Mouse (Mus musculus): ENCODE measurements around the gene Tcf19.
"Not testable (repeated sequence)": the region's sequence is repeated elsewhere in the genome, so short reads cannot be mapped to it uniquely, and the experiment has no call there.

Gene Tcf19

DNA sequence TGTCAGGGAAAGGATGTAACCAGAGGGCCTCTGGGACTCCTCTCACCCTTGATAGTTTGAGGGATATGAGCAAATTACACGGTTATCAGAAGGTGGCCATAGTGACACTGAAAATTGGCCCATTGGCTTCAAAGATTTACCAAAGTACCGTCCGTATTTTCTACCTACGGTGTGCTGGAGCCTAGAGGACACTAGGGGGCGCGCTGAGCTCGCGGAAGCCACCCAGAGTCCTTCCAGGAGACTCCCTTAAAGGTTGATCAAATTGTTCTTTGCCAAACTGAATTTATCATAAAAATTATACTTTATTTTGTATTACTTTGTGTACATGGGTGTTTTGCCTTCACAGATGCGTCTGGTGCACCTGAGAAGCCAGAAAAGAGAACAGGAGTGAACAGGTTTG is 32.6 kb downstream of the Tcf19 start:
- peak; percentile 56 for DNase-seq (ENCODE audit: low spot score)

DNA sequence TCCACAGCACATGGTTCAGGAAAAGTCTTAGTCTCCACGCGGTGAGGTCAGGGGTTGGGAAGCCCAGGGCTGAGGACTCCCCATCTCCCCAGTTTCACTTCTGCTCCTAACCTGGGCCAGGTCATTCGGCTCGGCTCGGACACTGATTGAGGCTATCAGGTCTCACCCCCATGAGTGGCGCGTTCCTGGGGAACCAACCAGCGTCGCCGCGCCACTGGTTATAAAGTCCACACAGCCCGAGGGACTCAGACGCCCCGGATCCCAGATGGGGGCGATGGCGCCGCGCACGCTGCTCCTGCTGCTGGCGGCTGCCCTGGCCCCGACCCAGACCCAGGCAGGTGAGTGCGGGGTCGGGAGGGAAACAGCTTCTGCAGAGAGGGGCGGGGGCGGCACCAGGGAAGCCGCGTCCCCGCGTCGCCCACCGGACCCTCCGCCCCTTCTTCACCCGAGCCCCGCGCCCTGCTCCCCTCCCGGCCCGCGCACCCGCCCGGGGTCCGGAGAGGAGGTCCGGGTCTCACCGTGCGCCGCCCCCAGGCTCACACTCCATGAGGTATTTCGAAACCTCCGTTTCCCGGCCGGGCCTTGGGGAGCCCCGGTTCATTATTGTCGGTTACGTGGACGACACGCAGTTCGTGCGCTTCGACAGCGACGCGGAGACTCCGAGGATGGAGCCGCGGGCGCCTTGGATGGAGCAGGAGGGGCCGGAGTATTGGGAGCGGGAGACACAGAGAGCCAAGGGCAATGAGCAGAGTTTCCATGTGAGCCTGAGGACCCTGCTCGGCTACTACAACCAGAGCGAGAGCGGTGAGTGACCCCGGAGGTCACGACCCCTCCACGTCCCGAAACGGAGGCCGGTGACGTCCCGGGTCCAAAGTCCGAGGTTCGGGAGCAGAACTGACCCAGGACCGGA is 46.5 kb downstream of the Tcf19 start, which contains the start of gene H2-Q10:
TSS of gene H2-Q10 (plus strand) at position 248 of the 910 bp plus-strand sequence.
- DNase-seq (ENCODE audit: low spot score): no peak

DNA sequence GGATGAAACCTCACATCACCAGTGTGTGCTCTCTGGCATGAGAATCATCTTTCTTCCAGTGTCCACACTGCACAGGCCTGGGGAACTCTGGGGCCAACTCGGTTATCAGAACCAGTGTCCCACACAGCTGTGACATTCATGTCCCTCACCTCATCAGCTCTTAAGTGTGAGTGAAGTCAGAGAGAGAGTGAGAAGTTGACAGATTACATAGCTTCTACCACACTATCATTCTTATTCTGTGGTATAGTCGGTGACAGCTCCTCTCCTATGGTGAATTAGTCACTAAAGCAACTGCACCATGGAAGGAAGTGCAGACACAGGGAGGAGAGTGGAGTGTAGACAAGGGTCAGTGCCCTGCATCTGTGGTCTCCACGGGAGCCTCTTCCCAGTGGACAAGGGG is 47.7 kb downstream of the Tcf19 start:
- DNase-seq (ENCODE audit: low spot score): not testable (repeated sequence)

DNA sequence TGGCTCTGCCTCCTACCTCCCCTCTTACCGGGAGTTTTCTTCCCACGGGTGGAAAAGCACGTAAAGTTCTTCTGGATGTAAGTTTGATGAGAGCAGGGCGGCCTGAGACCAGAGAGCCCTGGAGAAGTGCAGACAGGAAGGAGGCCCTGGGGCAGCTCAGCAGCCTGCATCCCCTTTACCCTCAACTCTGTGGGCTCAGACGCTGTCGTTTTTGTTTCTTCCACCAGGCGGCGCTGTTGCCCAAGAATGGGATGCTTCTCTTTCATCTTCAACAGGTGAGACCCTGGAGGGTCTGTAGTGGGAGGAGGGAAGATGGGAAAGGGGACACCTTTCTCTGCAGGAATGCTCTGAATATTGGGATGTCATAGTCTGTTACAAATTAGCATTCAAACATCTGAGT is 51.0 kb downstream of the Tcf19 start:
- DNase-seq (ENCODE audit: low spot score): not testable (repeated sequence)
